Mouse (Mus musculus): Measurements from ENCODE around the gene BC048679.

BC048679 gene

DNA sequence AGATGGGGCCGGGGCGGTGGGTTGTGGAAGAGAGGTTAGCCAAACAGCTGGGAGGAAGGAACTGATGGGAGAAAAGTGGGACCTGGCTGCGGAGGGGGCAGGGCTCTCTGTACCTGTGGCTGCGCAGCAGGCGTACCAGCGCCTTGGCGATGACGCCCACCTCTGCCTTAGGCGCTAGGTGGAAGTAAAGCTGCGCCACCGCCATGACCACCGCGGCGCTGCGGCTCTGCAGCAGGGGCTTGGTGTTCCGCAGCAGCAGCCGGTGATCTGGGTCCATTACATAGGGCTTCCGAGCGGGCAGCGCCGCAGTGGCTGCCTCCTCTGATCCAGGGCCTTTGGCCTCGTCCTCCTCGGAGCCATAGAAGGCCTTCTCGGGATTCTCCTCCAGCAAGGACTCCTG lies 21.2 kb downstream of the BC048679 start:
- DNase-seq (ENCODE audit: low spot score in 2 of 2): no peak

DNA sequence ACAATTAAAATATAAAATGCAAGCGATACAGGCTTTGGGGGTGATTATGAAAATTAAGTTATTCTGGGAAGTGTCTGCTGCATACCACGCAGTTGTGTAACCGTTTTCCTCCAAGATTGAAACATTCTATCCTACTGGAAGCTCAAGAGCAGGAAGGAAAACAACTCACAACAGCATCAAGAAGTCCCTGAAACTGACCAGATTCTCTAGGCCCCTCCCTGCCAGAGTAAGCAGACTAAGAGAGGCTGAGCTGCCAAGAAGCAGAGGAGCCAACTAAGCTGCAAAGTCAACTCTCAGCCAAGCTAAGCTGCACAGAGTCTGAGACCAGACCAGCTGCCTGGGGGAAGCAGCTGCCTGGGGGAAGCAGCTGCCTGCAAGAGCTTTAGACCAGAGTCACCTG lies 22.9 kb downstream of the BC048679 start:
- no peak for DNase-seq (ENCODE audit: low spot score in 2 of 2)

DNA sequence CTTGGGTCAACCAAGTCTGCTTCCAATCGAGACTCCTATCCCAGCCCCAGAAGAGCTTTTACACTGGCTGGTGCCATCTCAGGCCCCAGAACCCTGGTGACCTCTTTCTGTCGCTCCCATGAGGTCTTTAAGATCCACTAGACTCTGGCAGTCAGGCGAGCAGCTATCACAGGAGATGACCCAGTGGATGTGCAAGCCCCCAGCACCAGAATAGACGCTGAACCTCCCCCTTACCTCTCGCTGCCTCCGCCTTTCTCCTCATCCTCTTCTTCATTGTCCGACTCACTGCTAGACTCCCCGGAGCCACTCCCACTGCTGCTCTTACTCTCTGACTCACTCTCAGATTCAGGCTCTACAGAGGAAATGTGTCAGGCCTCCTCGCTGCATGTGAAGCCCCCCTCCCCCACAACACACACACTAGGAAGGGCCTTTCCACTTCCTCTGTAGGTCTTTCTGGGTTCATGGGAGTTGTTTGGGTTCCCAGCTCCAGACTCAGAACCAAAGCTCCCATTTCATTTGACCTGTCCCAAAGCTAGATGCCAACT lies 33.1 kb downstream of the BC048679 start:
- DNase-seq (ENCODE audit: low spot score in 2 of 2): no peak

DNA sequence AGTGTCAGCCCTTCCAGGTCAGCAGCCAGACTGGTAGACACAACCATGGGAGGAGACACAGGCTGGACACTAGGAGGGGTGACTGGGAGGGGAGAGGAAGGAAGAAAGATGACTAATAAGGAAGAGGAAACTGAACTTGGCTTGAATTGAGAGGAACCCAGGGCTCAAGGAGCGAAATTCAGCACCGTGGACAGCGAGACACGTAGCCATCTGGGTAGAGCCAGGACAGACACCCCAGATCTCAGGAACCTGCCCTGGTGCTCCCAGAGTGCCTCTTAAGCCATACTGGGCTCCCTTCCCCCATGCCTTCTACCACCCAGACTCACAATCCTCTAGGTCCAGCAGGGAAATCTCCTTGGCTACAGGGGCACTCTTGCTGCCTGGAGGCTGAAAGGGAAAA lies 34.0 kb downstream of the BC048679 start:
- DNase-seq (ENCODE audit: low spot score in 2 of 2): no peak

DNA sequence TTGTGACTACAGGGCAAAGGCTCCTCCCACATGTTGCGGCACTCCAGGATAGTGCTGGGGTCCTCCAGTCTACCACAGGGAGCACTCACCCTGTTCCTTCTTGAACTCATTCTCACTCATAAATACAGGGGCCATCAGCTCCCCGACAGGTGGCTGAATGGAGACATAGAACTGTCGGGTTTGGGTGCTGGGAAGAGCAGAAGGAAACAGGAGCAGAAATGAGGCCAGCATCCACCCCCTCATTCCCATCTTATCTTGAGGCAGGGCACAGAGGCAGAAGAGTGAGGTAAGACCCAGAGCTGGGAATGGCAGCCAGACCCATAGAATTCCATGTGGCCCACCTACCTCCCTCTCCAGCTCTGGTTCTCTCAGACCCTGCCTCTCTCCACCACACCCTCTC lies 35.3 kb downstream of the BC048679 start:
- no peak for DNase-seq (ENCODE audit: low spot score in 2 of 2)

DNA sequence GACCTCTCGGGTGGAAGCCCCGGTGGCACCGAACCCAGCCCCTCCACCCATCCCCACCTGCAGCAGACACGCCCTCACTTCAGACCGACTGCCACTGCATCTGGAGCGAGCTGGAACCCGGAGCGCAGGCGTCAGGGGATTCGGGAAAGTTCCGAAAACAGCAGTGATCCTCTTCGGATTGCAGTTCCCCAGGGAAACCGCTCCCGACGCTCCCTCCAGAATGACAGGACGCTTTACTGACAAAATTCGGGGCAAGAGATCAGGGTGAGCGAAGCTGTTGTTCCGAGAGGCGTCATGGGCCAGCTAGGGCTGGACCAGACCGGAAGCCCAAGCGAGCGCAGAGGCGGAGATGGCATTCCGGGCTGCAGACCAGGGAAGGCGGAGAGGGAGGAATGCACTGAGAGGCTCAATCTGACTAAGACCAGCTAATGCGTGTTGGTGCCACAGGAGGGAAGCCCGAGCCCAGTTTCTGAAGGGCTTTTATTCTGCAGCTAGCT lies 42.9 kb downstream of the BC048679 start, which contains the start of gene Cpeb1:
Cpeb1 (minus strand) TSS at position 311 of the 497 bp plus-strand sequence.
- peak; percentile 77 to 79 for DNase-seq (ENCODE audit: low spot score in 2 of 2)

DNA sequence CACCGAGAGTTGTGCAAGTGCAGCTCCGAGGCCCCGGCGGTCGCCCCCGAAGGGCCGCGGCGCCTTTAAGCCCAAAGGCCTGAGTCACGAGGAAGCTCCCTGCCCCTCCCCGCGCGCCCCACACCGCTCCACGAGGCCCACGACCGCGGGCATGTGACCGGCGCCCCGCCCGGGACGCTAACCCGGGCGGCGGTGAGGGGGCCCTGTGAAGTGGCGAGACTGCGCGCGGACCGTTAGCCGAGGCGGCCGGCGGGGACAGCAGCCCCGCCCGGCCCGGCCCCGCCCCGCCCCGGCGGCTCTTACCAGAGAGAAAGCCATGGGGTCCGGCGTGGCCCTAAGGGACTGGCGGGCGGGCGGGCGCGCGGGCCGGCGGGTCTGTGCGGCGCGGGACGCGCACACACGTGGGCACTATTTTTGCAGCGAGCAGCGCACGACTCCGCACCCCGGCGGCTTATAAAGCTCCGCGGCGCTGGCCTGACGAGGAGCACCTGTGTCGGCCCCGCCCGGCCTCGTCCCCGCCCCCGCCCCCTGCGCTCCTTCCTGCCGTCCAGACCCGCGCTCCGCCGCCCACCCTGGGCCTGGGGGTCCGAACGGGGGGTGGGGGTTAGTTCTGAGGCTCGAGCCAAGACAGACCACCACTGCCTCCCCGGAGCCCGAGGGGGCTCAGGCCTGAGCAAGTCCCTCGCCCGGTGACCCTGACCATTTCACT lies 43.6 kb downstream of the BC048679 start:
- DNase-seq (ENCODE audit: low spot score in 2 of 2): peak; percentile 71 to 77

DNA sequence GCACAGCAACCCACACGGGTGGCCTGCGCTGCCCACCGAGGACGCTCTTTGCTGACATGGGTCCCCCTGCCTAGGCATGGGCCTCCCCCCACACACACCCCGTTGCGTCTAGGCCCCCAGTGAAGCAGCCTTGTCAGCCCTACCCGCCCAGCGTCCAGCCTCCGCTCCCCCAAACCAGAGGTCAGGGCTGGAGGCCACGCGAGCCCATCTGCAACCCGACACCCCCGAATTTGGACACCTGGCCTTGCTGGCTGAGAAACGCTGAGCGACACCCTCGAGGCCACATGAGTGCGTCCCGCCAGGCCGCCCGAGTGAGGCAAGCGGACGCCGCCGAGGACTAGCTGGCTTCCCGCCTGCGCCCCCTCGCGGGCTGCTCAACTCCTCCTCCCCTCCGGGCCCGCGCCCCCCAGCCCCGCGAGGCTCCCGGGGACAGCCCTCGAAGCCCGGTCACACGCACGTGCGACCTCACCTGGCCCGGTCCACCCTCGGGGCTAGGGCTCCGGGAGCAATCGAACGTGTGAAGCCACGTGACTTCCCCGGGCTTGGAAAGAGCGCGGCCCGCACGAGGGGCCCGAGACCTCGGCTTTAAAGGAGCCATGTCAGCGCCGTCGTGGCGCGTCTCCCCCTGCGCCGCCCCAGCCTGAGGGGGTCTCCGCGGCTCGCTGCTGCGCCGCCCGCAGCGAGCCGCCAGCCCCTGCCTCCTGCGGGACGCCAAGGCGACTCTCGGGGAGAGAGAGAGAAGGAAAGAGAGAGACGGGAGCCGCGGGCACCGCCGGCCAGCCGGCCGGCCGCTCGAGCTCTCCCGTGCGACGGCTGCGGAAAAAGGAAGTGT lies 44.4 kb downstream of the BC048679 start:
- DNase-seq (ENCODE audit: low spot score in 2 of 2): peak; percentile 66 to 69

DNA sequence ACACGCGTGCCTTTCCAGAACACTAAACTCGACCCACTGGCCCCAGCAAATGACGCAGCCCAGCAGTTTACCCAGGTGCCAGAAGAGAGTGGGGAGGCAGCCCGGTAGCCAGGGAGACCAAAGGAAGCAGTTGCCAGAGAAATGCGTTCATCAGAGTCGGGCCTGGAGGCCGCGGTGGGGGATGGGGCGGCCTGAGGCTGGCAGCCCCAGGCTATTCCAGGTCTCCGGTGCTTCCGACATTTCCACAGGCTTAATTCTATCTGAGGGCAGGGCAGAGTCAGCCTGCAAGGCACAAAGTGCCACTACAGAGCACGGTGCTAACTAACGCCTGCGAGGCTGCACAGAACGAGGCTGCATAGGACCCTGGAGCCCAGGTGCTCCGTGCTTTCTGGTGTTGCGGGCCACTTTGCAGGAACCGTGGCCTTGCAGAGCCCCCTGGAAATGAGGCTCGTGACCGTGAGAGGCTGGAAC lies 45.1 kb downstream of the BC048679 start:
- peak; percentile 57 for DNase-seq (ENCODE audit: low spot score in 2 of 2)
